Mouse (Mus musculus) kidney, postnatal 0 days (tissue): ENCODE data around the gene Ascl3. TPM values are rescaled to one million over a fixed set of nuclear protein-coding genes. Genes with fewer than 3 reads are reported as not detected.

Source experiments
- ATAC-seq: fragments of 200-750 bp; cut with Nextera tagmentation; replicated peaks from 2 replicates; pipeline ENCODE4 v1.8.0; 2017; ENCODE audit warnings: low read depth, moderate number of reproducible peaks, moderate TSS enrichment, moderate library complexity; ENCODE audit not compliant: low FRiP score
- DNase-seq: peaks from one replicate; pipeline ENCODE4 v3.0.0-alpha.2; 2016; ENCODE audit warnings: low spot score
- H3K27ac ChIP-seq: fragments of 300-500 bp; sonication (generic); 2 replicates; pipeline ENCODE4 v1.5.1; 2014; ENCODE audit warnings: mild to moderate bottlenecking
- H3K27me3 ChIP-seq: fragments of 300-500 bp; sonication (generic); 2 replicates; pipeline ENCODE4 v1.6.1; 2014; ENCODE audit warnings: low read length, mixed read lengths; ENCODE audit not compliant: insufficient read depth
- H3K36me3 ChIP-seq: fragments of 300-500 bp; sonication (generic); 2 replicates; pipeline ENCODE4 v1.6.1; 2014; ENCODE audit warnings: low read length, mixed read lengths; ENCODE audit not compliant: insufficient read depth
- H3K4me1 ChIP-seq: fragments of 300-500 bp; sonication (generic); replicated peaks from 2 replicates; pipeline ENCODE4 v1.6.1; 2014; ENCODE audit warnings: antibody characterized with exemption, low read length, mixed read lengths; ENCODE audit not compliant: insufficient read depth
- H3K4me2 ChIP-seq: fragments of 300-500 bp; sonication (generic); 2 replicates; pipeline ENCODE4 v1.6.1; 2014; ENCODE audit warnings: mild to moderate bottlenecking, low read length, moderate library complexity, mixed read lengths
- H3K4me3 ChIP-seq: fragments of 300-500 bp; sonication (generic); replicated peaks from 2 replicates; pipeline ENCODE4 v1.5.1; 2014; ENCODE audit warnings: low read depth, low read length
- H3K9ac ChIP-seq: fragments of 300-500 bp; sonication (generic); 2 replicates; pipeline ENCODE4 v1.6.1; 2014; ENCODE audit warnings: low read depth, low read length
- H3K9me3 ChIP-seq: fragments of 300-500 bp; sonication (generic); replicated peaks from 2 replicates; pipeline ENCODE4 v1.6.1; 2016; ENCODE audit warnings: low read length, inconsistent platforms, mixed read lengths
- CTCF ChIP-seq: IDR thresholded peaks from 2 replicates; pipeline ENCODE4 v1.5.1; 2016; ENCODE audit warnings: antibody characterized with exemption, low read depth, mild to moderate bottlenecking, moderate library complexity
- WGBS: fragments of 180-500 bp; shearing (Covaris S2); extraction: QIAGEN DNeasy Blood & Tissue Kit; methylation state at CpG from one replicate; pipeline ENCODE4 v1.1.7; 2014; 5-methylcytosine and 5-hydroxymethylcytosine counted together
- polyA plus RNA-seq: library from polyadenylated mRNA; unstranded; fragments of >200 nt; fragmentation: Nextera tagmentation; extraction: Ambion mirVana; gene quantifications from 2 replicates; pipeline ENCODE4 v1.2.1, GENCODE M21; 2015

Ascl3 gene
- polyA plus RNA-seq, 1 experiment from 2014 or later = 0.68 TPM

GRCm38 (mm10) chr7:109756291-109756690 is 24.8 kb upstream of the Ascl3 start:
- H3K4me2 ChIP-seq = no peak overlapping the region
- ATAC-seq (no peak), DNase-seq (no peak)
- H3K27ac ChIP-seq = no peak overlapping the region
- no peak overlapping the region for H3K9ac ChIP-seq
- no peaks in the 10 kb centered on the region for H3K27me3 ChIP-seq
- H3K4me1 ChIP-seq = peaks cover 4% of the 10 kb centered on the region; the same call in 1 of the 2 replicates
- TF ChIP-seq CTCF = no peak
- no peak overlapping the region for H3K4me3 ChIP-seq
- WGBS = 85% methylated on average over 3 of the region's 3 CpGs
- H3K9me3 ChIP-seq = no peaks in the 10 kb centered on the region
- H3K36me3 ChIP-seq = no peaks in the 10 kb centered on the region

GRCm38 (mm10) chr7:109754034-109754433 is 22.5 kb upstream of the Ascl3 start:
- H3K9ac ChIP-seq = no peak overlapping the region
- H3K27me3 ChIP-seq = no peaks in the 10 kb centered on the region
- peaks cover 4% of the 10 kb centered on the region for H3K4me1 ChIP-seq
- H3K9me3 ChIP-seq = no peaks in the 10 kb centered on the region
- H3K4me2 ChIP-seq = no peak overlapping the region
- H3K4me3 ChIP-seq = no peak overlapping the region
- WGBS = 92% methylated on average over 8 of the region's 8 CpGs
- no peak overlapping the region for H3K27ac ChIP-seq
- DNase-seq = no peak
- TF ChIP-seq CTCF = no peak
- no peak for ATAC-seq
- no peaks in the 10 kb centered on the region for H3K36me3 ChIP-seq

GRCm38 (mm10) chr7:109752008-109752925 is 20.7 kb upstream of the Ascl3 start, which contains the start of gene Tmem9b:
TSS of gene Tmem9b (minus strand) at chr7:109752875.
- Histone ChIP-seq H3K4me3 (peak within 1 kb of the TSS; percentile 93), H3K4me1 (peaks cover 4% of the 10 kb centered on the region), H3K27me3 (no peaks in the 10 kb centered on the region), H3K9me3 (no peaks in the 10 kb centered on the region), H3K4me2 (peak within 1 kb of the TSS; percentile 85), H3K9ac (peak within 1 kb of the TSS; percentile 92), H3K27ac (peak within 1 kb of the TSS; percentile 90), H3K36me3 (no peaks in the 10 kb centered on the region)
- TF ChIP-seq CTCF = peak; percentile 14; the same call in 1 of the 2 replicates
- peak; percentile 83 for DNase-seq
- ATAC-seq = peak; percentile 83
- WGBS = under 1% methylated on average over 63 of the region's 74 CpGs

- peaks cover 4% of the 10 kb centered on the region for H3K4me1 ChIP-seq
- whole genome bisulfite sequencing = 6% methylated on average over 13 of the region's 13 CpGs
- peak overlapping the region; percentile 90 for H3K27ac ChIP-seq
- H3K27me3 ChIP-seq = no peaks in the 10 kb centered on the region
- H3K9me3 ChIP-seq = no peaks in the 10 kb centered on the region
- ATAC-seq = no peak; the same call in 1 of the 2 replicates
- DNase-seq = peak; percentile 16
- H3K4me3 ChIP-seq = peak overlapping the region; percentile 93
- no peak for TF ChIP-seq CTCF
- peak overlapping the region; percentile 92 for H3K9ac ChIP-seq
- H3K36me3 ChIP-seq = no peaks in the 10 kb centered on the region
- peak overlapping the region; percentile 85 for H3K4me2 ChIP-seq
Observed at GRCm38 (mm10) chr7:109751427-109752007, 20.0 kb upstream of the Ascl3 start.

- WGBS = 22% methylated on average over 1 of the region's 1 CpGs
- peak; percentile 72 for DNase-seq
- Histone ChIP-seq H3K4me2 (no peak overlapping the region), H3K4me3 (no peak overlapping the region), H3K9ac (no peak overlapping the region), H3K27ac (no peak overlapping the region), H3K36me3 (peaks cover 18% of the 10 kb centered on the region; the same call in 1 of the 2 replicates), H3K9me3 (no peaks in the 10 kb centered on the region), H3K4me1 (no peaks in the 10 kb centered on the region; the same call in 1 of the 2 replicates), H3K27me3 (no peaks in the 10 kb centered on the region)
- no peak for ATAC-seq
- peak; percentile 70 for TF ChIP-seq CTCF
Observed at GRCm38 (mm10) chr7:109747747-109748146, 16.2 kb upstream of the Ascl3 start.

GRCm38 (mm10) chr7:109741703-109742102 is 10.2 kb upstream of the Ascl3 start:
- Histone ChIP-seq H3K27ac (no peak overlapping the region), H3K4me3 (no peak overlapping the region), H3K4me2 (no peak overlapping the region), H3K27me3 (no peaks in the 10 kb centered on the region), H3K36me3 (peaks cover 26% of the 10 kb centered on the region; the same call in 1 of the 2 replicates), H3K9ac (no peak overlapping the region), H3K9me3 (no peaks in the 10 kb centered on the region), H3K4me1 (no peaks in the 10 kb centered on the region)
- ATAC-seq = no peak
- TF ChIP-seq CTCF = no peak
- WGBS = 83% methylated on average over 4 of the region's 4 CpGs
- DNase-seq = no peak
